Mouse (Mus musculus) heart, adult 2 months (tissue): ENCODE measurements around the gene Pnmal2.

ENCODE experiments used
- CTCF ChIP-seq: fragments of 200-600 bp; IDR thresholded peaks from 2 replicates; pipeline ENCODE4 v1.8.1; 2022; ENCODE audit warnings: antibody characterized with exemption, mild to moderate bottlenecking, moderate library complexity
- EP300 ChIP-seq: fragments of 200-500 bp; IDR thresholded peaks from 2 replicates; pipeline ENCODE4 v1.6.1; 2011; ENCODE audit warnings: low read depth, low read length, control low read depth; ENCODE audit not compliant: insufficient read depth
- POLR2A ChIP-seq: fragments of 200-500 bp; IDR thresholded peaks from 2 replicates; pipeline ENCODE4 v1.6.1; 2011; ENCODE audit warnings: mild to moderate bottlenecking, low read depth, low read length, control low read depth; ENCODE audit not compliant: insufficient read depth

GRCm38 (mm10) chr7:16945419-16945818 is 937 bp downstream of the Pnmal2 start:
- TF ChIP-seq POLR2A (no peak), CTCF (no peak), EP300 (no peak)
